In the genomic region with DNA sequence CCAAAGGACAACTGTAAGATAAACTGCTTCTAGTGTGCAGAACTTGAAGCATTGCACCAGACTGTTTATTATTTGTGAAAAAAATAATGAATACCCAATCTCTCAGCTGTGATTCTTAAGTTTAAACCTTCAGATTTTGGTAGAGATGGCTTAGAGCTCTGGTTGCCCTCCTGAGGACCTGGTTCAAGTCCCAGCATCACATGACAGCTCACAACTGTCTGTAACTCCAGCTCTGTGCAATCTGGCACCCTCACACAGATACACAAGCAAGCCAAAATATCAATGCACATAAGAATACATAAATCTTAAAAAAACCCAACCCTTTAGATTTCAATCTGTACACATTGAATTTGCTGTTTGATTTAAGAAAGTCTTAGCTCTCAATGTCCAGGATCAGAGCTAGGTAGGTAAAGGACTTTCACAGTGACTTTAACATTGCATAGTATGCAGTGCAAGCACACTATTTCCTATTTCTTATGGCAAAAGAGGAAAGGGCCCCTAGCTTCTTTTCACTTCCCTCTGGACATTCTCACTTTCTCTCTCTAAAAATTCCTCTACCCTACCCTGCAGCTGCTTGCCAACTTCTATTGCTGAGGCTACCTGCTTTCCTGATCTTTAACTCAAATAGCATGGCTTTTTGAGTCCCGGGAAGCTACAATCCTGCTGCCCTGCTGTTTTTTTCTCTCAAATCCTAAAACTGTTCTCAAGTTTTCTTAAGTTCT, we compare ENCODE assay signal across 20 mouse cellular contexts. TPM values are rescaled to one million over a fixed set of nuclear protein-coding genes. Genes with fewer than 3 reads are reported as not detected.
"Had no signal": no experiment of that assay in that cellular context is flagged by ENCODE, and none has a peak within 500 bp of the region (broad histone marks: within the 10 kb centered on the region; RNA-seq: fewer than 3 reads in every experiment).

No protein-coding gene starts in this region.

- H3K27me3 ChIP-seq: limb, embryonic 12.5 days; midbrain, embryonic 12.5 days; stomach, embryonic 15.5 days had no signal

- H3K36me3 ChIP-seq: limb, embryonic 12.5 days; midbrain, embryonic 12.5 days; stomach, embryonic 15.5 days had no signal

- H3K4me1 ChIP-seq: limb, embryonic 12.5 days; midbrain, embryonic 12.5 days; stomach, embryonic 15.5 days had no signal

- ATAC-seq: lung, postnatal 0 days; midbrain, embryonic 16.5 days had no signal

- DNase-seq: kidney, adult 11 months; kidney, adult 9 months; kidney, postnatal 36 days; layer of hippocampus, adult 9-11 months; layer of hippocampus, postnatal 36 days; liver; lung, adult 2 months; lung, postnatal 36 days; right cerebral cortex, postnatal 25 days; thymus, postnatal 4 days had no signal

- H3K4me2 ChIP-seq: limb, embryonic 12.5 days; midbrain, embryonic 12.5 days; stomach, embryonic 15.5 days had no signal

- H3K9me3 ChIP-seq: limb, embryonic 12.5 days; midbrain, embryonic 12.5 days; stomach, embryonic 15.5 days had no signal

- H3K9ac ChIP-seq: limb, embryonic 12.5 days; liver, embryonic 14.5 days; midbrain, embryonic 12.5 days; stomach, embryonic 15.5 days had no signal

- H3K4me3 ChIP-seq: limb, embryonic 12.5 days; midbrain, embryonic 12.5 days; stomach, embryonic 15.5 days had no signal

- H3K27ac ChIP-seq: kidney, postnatal 0 days; limb, embryonic 12.5 days; liver, embryonic 14.5 days; midbrain, embryonic 12.5 days; stomach, embryonic 15.5 days had no signal

RNA-seq across cellular contexts. Expression of a gene that starts 1.2 kb away (rescaled TPM):
- total RNA-seq: layer of hippocampus, adult 18-20 months; layer of hippocampus, postnatal 36 days; left cerebral cortex, adult 8-10 months; left cerebral cortex, postnatal 25 days had no signal
- polyA plus RNA-seq: midbrain, embryonic 12.5 days; stomach, embryonic 15.5 days had no signal

RNA-seq across cellular contexts. Expression of a gene that starts 56.8 kb away (rescaled TPM):
- total RNA-seq: layer of hippocampus, adult 18-20 months; layer of hippocampus, postnatal 36 days; left cerebral cortex, adult 8-10 months; left cerebral cortex, postnatal 25 days had no signal
